Mouse (Mus musculus): Measurements from ENCODE around the gene Sgce.

DNA sequence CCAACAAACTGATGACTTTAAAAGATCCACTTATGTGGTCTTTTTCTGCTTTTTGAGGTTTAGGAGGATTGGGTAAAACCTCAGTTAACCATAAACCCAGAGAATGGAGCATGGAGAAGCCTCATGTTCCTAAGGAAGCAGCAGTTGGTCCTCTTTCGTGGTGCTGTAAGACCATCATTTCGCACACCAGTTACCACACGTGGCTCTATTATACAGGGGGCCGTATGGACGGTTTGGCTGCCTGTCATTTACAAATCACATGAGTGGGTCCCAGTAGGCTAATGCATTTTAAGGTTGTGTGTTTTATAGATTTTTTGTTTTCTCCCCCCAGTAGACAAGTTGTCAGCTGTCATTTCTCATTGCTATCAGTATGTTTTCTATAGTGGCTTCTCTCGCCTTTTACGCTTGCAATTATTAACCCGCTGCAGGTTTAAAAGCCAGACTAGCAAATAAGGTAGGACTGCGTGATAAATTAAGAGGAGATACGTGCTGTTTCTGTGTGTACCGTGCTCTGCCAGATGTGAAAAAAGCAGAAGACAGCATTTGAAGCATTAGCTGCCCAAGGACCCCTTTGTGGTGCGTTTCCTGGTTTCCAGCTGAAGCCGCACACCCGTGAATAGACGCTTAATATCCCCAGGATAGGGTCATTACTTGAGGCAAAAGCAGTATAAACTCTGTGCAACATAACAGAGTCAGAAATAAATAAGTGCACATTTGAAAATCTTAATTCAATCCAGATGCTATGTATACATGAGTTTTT, 22.8 kb downstream of the Sgce start:
- TF ChIP-seq POLR2A (IDR thresholded peaks at IDR 0.05; ENCODE audit: extremely low read depth, insufficient read depth, low read length): no peak
- no peak for TF ChIP-seq CTCF (IDR thresholded peaks at IDR 0.05; ENCODE audit: low read depth, low read length)

All from liver, adult 2 months (tissue).